Mouse (Mus musculus): ENCODE data around the gene Efna2.

Gene Efna2

GRCm38 (mm10) chr10:80179068-80180051, at the start of gene Efna2:
Efna2 (plus strand) TSS chr10:80179482.
- no peak for DNase-seq (ENCODE audit: extremely low spot score, low read depth, low spot score)

GRCm38 (mm10) chr10:80129846-80130245, 49.4 kb upstream of the Efna2 start:
- DNase-seq (ENCODE audit: extremely low spot score, low read depth, low spot score), result no peak

- DNase-seq (ENCODE audit: extremely low spot score, low read depth, low spot score), result no peak
Observed at GRCm38 (mm10) chr10:80130403-80131031, 48.8 kb upstream of the Efna2 start.

GRCm38 (mm10) chr10:80131316-80131951, 47.8 kb upstream of the Efna2 start:
- DNase-seq (ENCODE audit: extremely low spot score, low read depth, low spot score), result no peak

GRCm38 (mm10) chr10:80131952-80132350, 47.3 kb upstream of the Efna2 start:
- DNase-seq (ENCODE audit: extremely low spot score, low read depth, low spot score), result no peak

GRCm38 (mm10) chr10:80133226-80133849, 45.9 kb upstream of the Efna2 start:
- no peak for DNase-seq (ENCODE audit: extremely low spot score, low read depth, low spot score)

GRCm38 (mm10) chr10:80134421-80134820, 44.9 kb upstream of the Efna2 start:
- DNase-seq (ENCODE audit: extremely low spot score, low read depth, low spot score), result no peak

- no peak for DNase-seq (ENCODE audit: extremely low spot score, low read depth, low spot score)
Observed at GRCm38 (mm10) chr10:80135161-80135560, 44.1 kb upstream of the Efna2 start.

GRCm38 (mm10) chr10:80135641-80136040, 43.6 kb upstream of the Efna2 start:
- DNase-seq (ENCODE audit: extremely low spot score, low read depth, low spot score), result no peak

GRCm38 (mm10) chr10:80136179-80136951, 42.9 kb upstream of the Efna2 start:
- DNase-seq (ENCODE audit: extremely low spot score, low read depth, low spot score), result no peak

GRCm38 (mm10) chr10:80136952-80137625, 42.2 kb upstream of the Efna2 start:
- no peak for DNase-seq (ENCODE audit: extremely low spot score, low read depth, low spot score)

GRCm38 (mm10) chr10:80137626-80138552, 41.4 kb upstream of the Efna2 start:
- DNase-seq (ENCODE audit: extremely low spot score, low read depth, low spot score), result no peak

GRCm38 (mm10) chr10:80138553-80139438, 40.5 kb upstream of the Efna2 start, which contains the start of gene Atp5d:
Atp5d (plus strand) TSS chr10:80138632.
- no peak for DNase-seq (ENCODE audit: extremely low spot score, low read depth, low spot score)

- no peak for DNase-seq (ENCODE audit: extremely low spot score, low read depth, low spot score)
Observed at GRCm38 (mm10) chr10:80139439-80139775, 39.9 kb upstream of the Efna2 start.

- no peak for DNase-seq (ENCODE audit: extremely low spot score, low read depth, low spot score)
Observed at GRCm38 (mm10) chr10:80139975-80140665, 39.2 kb upstream of the Efna2 start.

- no peak for DNase-seq (ENCODE audit: extremely low spot score, low read depth, low spot score)
Observed at GRCm38 (mm10) chr10:80140666-80141035, 38.6 kb upstream of the Efna2 start, which contains the start of gene Cbarp. Cbarp (minus strand) TSS chr10:80140835.

- DNase-seq (ENCODE audit: extremely low spot score, low read depth, low spot score), result no peak
Observed at GRCm38 (mm10) chr10:80141243-80141642, 38.0 kb upstream of the Efna2 start.
